Mouse (Mus musculus): ENCODE results near the gene Pik3c2g.

DNA sequence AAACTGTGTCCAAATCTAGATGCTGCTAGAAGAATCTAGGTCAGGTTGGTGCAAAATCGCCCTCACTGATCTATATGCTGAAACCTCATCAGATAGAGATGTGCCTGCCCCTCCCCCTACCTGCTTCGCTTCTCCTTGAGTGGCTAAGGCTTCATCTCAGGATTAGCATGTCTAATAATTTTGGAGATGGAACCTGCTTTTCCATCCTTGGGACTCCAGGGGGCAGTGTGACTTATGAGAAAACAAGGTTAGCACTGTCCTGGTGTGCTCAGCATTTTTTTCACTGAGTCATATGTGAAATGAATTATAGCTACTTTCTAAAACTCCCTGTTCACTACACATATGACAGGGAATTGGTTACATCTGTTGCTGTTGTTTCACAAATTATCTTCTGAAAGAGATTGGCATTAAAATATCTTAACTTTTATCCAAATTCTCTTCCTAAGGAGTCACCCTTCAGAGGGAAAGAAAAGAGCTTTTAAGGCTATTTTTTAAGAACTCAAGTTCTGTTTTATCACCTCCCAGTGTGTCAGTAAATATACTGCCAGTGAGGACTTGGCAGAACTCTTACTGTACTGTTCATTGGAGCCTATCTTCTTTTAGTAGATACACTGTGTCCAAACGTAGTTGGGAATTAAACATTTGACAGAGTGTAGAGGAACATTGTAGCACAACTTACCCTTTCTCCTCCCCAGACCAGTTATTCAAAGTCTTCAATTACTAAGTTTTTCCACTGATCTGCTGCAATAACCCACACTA is 287.6 kb downstream of the Pik3c2g start:
- TF ChIP-seq CTCF (IDR thresholded peaks at IDR 0.05; ENCODE audit: low read depth, low read length): no peak
- no peak for TF ChIP-seq GATA1 (IDR thresholded peaks at IDR 0.05; ENCODE audit: borderline replicate concordance, low read length)

Data from G1E (cell line).